Mouse (Mus musculus) MEL (cell line): ENCODE data around the gene Rgs12. TPM values are rescaled to one million over a fixed set of nuclear protein-coding genes. Genes with fewer than 3 reads are reported as not detected.

Source experiments
- DNase-seq: peaks from one replicate; pipeline ENCODE4 v3.0.0; 2011; ENCODE audit warnings: low read depth, low spot score
- H3K27ac ChIP-seq: 2 replicates; pipeline ENCODE4 v1.5.1; 2012; ENCODE audit warnings: low read depth, mild to moderate bottlenecking, control low read depth, low read length, moderate library complexity; ENCODE audit not compliant: control insufficient read depth
- H3K27me3 ChIP-seq, 2 experiments: fragments of 150-350 bp in 1 of 2; sonication (generic) in 1 of 2; 2 replicates each; pipeline ENCODE4 v1.6.1; 2012; ENCODE audit warnings: low read length in 2 of 2, mild to moderate bottlenecking in 2 of 2, improper control_type of control experiment in 1 of 2, moderate library complexity in 1 of 2; ENCODE audit not compliant: insufficient read depth in 2 of 2, control insufficient read depth in 1 of 2
- H3K36me3 ChIP-seq, 2 experiments: 2 replicates each; pipeline ENCODE4 v1.6.1; 2012 to 2014; ENCODE audit warnings: low read length in 2 of 2, improper control_type of control experiment in 1 of 2, inconsistent platforms in 1 of 2, mild to moderate bottlenecking in 1 of 2; ENCODE audit not compliant: insufficient read depth in 2 of 2, control insufficient read depth in 1 of 2
- H3K4me1 ChIP-seq, 2 experiments: fragments of 150-350 bp in 1 of 2; sonication (generic) in 1 of 2; 2 replicates each; pipeline ENCODE4 v1.6.1; 2012; ENCODE audit warnings: low read length in 2 of 2, improper control_type of control experiment in 1 of 2, mild to moderate bottlenecking in 1 of 2; ENCODE audit not compliant: insufficient read depth in 2 of 2, control insufficient read depth in 1 of 2
- H3K4me3 ChIP-seq, 2 experiments: fragments of 150-350 bp in 1 of 2; sonication (generic) in 1 of 2; 2 replicates each; pipeline ENCODE4 v1.5.1; 2012; ENCODE audit warnings: low read depth in 2 of 2, low read length in 2 of 2, mild to moderate bottlenecking in 2 of 2, moderate library complexity in 2 of 2, control low read depth in 1 of 2, improper control_type of control experiment in 1 of 2; ENCODE audit not compliant: control insufficient read depth in 1 of 2, insufficient read depth in 1 of 2
- H3K79me2 ChIP-seq: 2 replicates; pipeline ENCODE4 v1.6.1; 2012; ENCODE audit warnings: mild to moderate bottlenecking, low read length, moderate library complexity; ENCODE audit not compliant: control insufficient read depth, poor library complexity, insufficient read depth
- H3K9ac ChIP-seq: 2 replicates; pipeline ENCODE4 v1.6.1; 2012; ENCODE audit warnings: low read depth, mild to moderate bottlenecking, control low read depth, low read length, moderate library complexity; ENCODE audit not compliant: control insufficient read depth, poor library complexity, severe bottlenecking
- H3K9me3 ChIP-seq: fragments of 150-350 bp; sonication (generic); replicated peaks from 2 replicates; pipeline ENCODE4 v1.6.1; 2012; ENCODE audit warnings: mild to moderate bottlenecking, low read length, improper control_type of control experiment, moderate library complexity; ENCODE audit not compliant: insufficient read depth
- BHLHE40 ChIP-seq: IDR thresholded peaks from 2 replicates; pipeline ENCODE4 v1.6.1; 2012; ENCODE audit warnings: low read depth, mild to moderate bottlenecking, inconsistent platforms, low read length, improper control_type of control experiment, borderline replicate concordance
- CHD1 ChIP-seq: IDR thresholded peaks from 2 replicates; pipeline ENCODE4 v1.6.1; 2012; ENCODE audit warnings: low read depth, mild to moderate bottlenecking, inconsistent platforms, low read length, improper control_type of control experiment
- CTCF ChIP-seq, 3 experiments: IDR thresholded peaks in 2 of 3; conservative IDR thresholded peaks in 1 of 3; 2 replicates each; pipeline ENCODE4 v1.5.1; 2011 to 2012; ENCODE audit warnings: low read length in 3 of 3, low read depth in 2 of 3, mild to moderate bottlenecking in 2 of 3, improper control_type of control experiment in 1 of 3, inconsistent platforms in 1 of 3, mixed read lengths in 1 of 3, moderate library complexity in 1 of 3; ENCODE audit not compliant: control insufficient read depth in 1 of 3, insufficient read depth in 1 of 3, poor library complexity in 1 of 3, severe bottlenecking in 1 of 3
- E2F4 ChIP-seq: IDR thresholded peaks from 2 replicates; pipeline ENCODE4 v1.6.1; 2011; ENCODE audit warnings: low read depth, low read length, improper control_type of control experiment, borderline replicate concordance
- ELF1 ChIP-seq: IDR thresholded peaks from 2 replicates; pipeline ENCODE4 v1.6.1; 2014; ENCODE audit warnings: low read depth, mild to moderate bottlenecking, inconsistent platforms, low read length, improper control_type of control experiment, moderate library complexity
- EP300 ChIP-seq, 2 experiments: IDR thresholded peaks; 2 replicates each; pipeline ENCODE4 v1.6.1; 2011; ENCODE audit warnings: improper control_type of control experiment in 2 of 2, low read length in 2 of 2, low read depth in 1 of 2, mild to moderate bottlenecking in 1 of 2
- ETS1 ChIP-seq: IDR thresholded peaks from 2 replicates; pipeline ENCODE4 v1.6.1; 2012; ENCODE audit warnings: low read depth, mild to moderate bottlenecking, inconsistent platforms, low read length, improper control_type of control experiment, moderate library complexity
- GABPA ChIP-seq: IDR thresholded peaks from 2 replicates; pipeline ENCODE4 v1.6.1; 2012; ENCODE audit warnings: low read depth, mild to moderate bottlenecking, inconsistent platforms, low read length, improper control_type of control experiment, moderate library complexity
- GATA1 ChIP-seq: IDR thresholded peaks from 2 replicates; pipeline ENCODE4 v1.6.1; 2011; ENCODE audit warnings: low read depth, low read length, improper control_type of control experiment
- HCFC1 ChIP-seq: IDR thresholded peaks from 2 replicates; pipeline ENCODE4 v1.6.1; 2012; ENCODE audit warnings: low read depth, mild to moderate bottlenecking, inconsistent platforms, low read length, improper control_type of control experiment, moderate library complexity
- JUND ChIP-seq: IDR thresholded peaks from 2 replicates; pipeline ENCODE4 v1.6.1; 2011; ENCODE audit warnings: low read depth, mild to moderate bottlenecking, improper control_type of control experiment, low read length
- KAT2A ChIP-seq: conservative IDR thresholded peaks from 2 replicates; pipeline ENCODE4 v1.6.1; 2012; ENCODE audit warnings: low read depth, low read length, improper control_type of control experiment, inconsistent platforms
- MAFK ChIP-seq: IDR thresholded peaks from 2 replicates; pipeline ENCODE4 v1.6.1; 2011; ENCODE audit warnings: low read depth, mild to moderate bottlenecking, low read length, improper control_type of control experiment, borderline replicate concordance
- MAX ChIP-seq: IDR thresholded peaks from 2 replicates; pipeline ENCODE4 v1.6.1; 2011; ENCODE audit warnings: low read length, improper control_type of control experiment
- MAZ ChIP-seq: IDR thresholded peaks from 2 replicates; pipeline ENCODE4 v1.6.1; 2012; ENCODE audit warnings: low read depth, mild to moderate bottlenecking, inconsistent platforms, low read length, improper control_type of control experiment
- MXI1 ChIP-seq: IDR thresholded peaks from 2 replicates; pipeline ENCODE4 v1.6.1; 2011; ENCODE audit warnings: mild to moderate bottlenecking, low read depth, low read length, improper control_type of control experiment
- MYB ChIP-seq: IDR thresholded peaks from 2 replicates; pipeline ENCODE4 v1.6.1; 2011; ENCODE audit warnings: mild to moderate bottlenecking, low read depth, low read length, improper control_type of control experiment
- NELFE ChIP-seq: IDR thresholded peaks from 2 replicates; pipeline ENCODE4 v1.6.1; 2011; ENCODE audit warnings: low read depth, low read length, improper control_type of control experiment
- NRF1 ChIP-seq: IDR thresholded peaks from 2 replicates; pipeline ENCODE4 v1.6.1; 2014; ENCODE audit warnings: low read depth, mild to moderate bottlenecking, inconsistent platforms, low read length, improper control_type of control experiment, moderate library complexity; ENCODE audit not compliant: poor library complexity, insufficient read depth, severe bottlenecking
- POLR2A ChIP-seq, 2 experiments: IDR thresholded peaks; 2 replicates each; pipeline ENCODE4 v1.6.1; 2011 to 2012; ENCODE audit warnings: low read length in 2 of 2, mild to moderate bottlenecking in 2 of 2, control low read depth in 1 of 2, improper control_type of control experiment in 1 of 2, low read depth in 1 of 2, moderate library complexity in 1 of 2; ENCODE audit not compliant: control insufficient read depth in 1 of 2, insufficient read depth in 1 of 2, poor library complexity in 1 of 2
- POLR2AphosphoS2 ChIP-seq: IDR thresholded peaks from 2 replicates; pipeline ENCODE4 v1.6.1; 2011; ENCODE audit warnings: low read length, improper control_type of control experiment
- POLR2AphosphoS5 ChIP-seq: IDR thresholded peaks from 2 replicates; pipeline ENCODE4 v1.6.1; 2012; ENCODE audit warnings: low read depth, borderline replicate concordance, mild to moderate bottlenecking, inconsistent platforms, low read length, moderate library complexity, mixed read lengths
- RAD21 ChIP-seq: IDR thresholded peaks from 2 replicates; pipeline ENCODE4 v1.6.1; 2011; ENCODE audit warnings: mild to moderate bottlenecking, low read depth, low read length, improper control_type of control experiment
- RCOR1 ChIP-seq: IDR thresholded peaks from 2 replicates; pipeline ENCODE4 v1.6.1; 2012; ENCODE audit warnings: low read depth, mild to moderate bottlenecking, inconsistent platforms, low read length, improper control_type of control experiment
- SIN3A ChIP-seq: IDR thresholded peaks from 2 replicates; pipeline ENCODE4 v1.6.1; 2012; ENCODE audit warnings: low read length, improper control_type of control experiment, inconsistent platforms
- TAL1 ChIP-seq: IDR thresholded peaks from 2 replicates; pipeline ENCODE4 v1.6.1; 2012; ENCODE audit warnings: mild to moderate bottlenecking, inconsistent platforms, low read length, moderate library complexity, mixed read lengths
- TBP ChIP-seq: IDR thresholded peaks from 2 replicates; pipeline ENCODE4 v1.8.0; 2011; ENCODE audit warnings: low read depth, low read length, improper control_type of control experiment
- TCF12 ChIP-seq: IDR thresholded peaks from 2 replicates; pipeline ENCODE4 v1.6.1; 2014; ENCODE audit warnings: low read depth, mild to moderate bottlenecking, inconsistent platforms, low read length, improper control_type of control experiment, moderate library complexity
- UBTF ChIP-seq: IDR thresholded peaks from 2 replicates; pipeline ENCODE4 v1.6.1; 2012; ENCODE audit warnings: low read depth, mild to moderate bottlenecking, inconsistent platforms, low read length, improper control_type of control experiment, moderate library complexity, borderline replicate concordance; ENCODE audit not compliant: insufficient read depth
- USF1 ChIP-seq: IDR thresholded peaks from 2 replicates; pipeline ENCODE4 v1.6.1; 2014; ENCODE audit warnings: low read depth, mild to moderate bottlenecking, inconsistent platforms, low read length, improper control_type of control experiment, moderate library complexity
- USF2 ChIP-seq, 2 experiments: IDR thresholded peaks; 2 replicates each; pipeline ENCODE4 v1.6.1; 2011 to 2012; ENCODE audit warnings: improper control_type of control experiment in 2 of 2, low read length in 2 of 2, borderline replicate concordance in 1 of 2, inconsistent platforms in 1 of 2, low read depth in 1 of 2, mild to moderate bottlenecking in 1 of 2; ENCODE audit not compliant: insufficient read depth in 1 of 2
- ZKSCAN1 ChIP-seq: IDR thresholded peaks from 2 replicates; pipeline ENCODE4 v1.6.1; 2012; ENCODE audit warnings: low read depth, mild to moderate bottlenecking, inconsistent platforms, low read length, improper control_type of control experiment, moderate library complexity
- ZMIZ1 ChIP-seq: IDR thresholded peaks from 2 replicates; pipeline ENCODE4 v1.6.1; 2012; ENCODE audit warnings: low read depth, mild to moderate bottlenecking, inconsistent platforms, low read length, improper control_type of control experiment, moderate library complexity
- polyA plus RNA-seq, 2 experiments: library from polyadenylated mRNA; stranded (reverse) in 1 of 2; unstranded in 1 of 2; fragments of >175 nt in 1 of 2; fragments of >200 nt in 1 of 2; gene quantifications; 2 replicates each; pipeline versions ENCODE4 v1.2.1 to v1.2.4; 2012; ENCODE audit warnings: low replicate concordance in 2 of 2, low read depth in 1 of 2; ENCODE audit not compliant: insufficient read length in 2 of 2, insufficient read depth in 1 of 2, missing spikeins in 1 of 2
- total RNA-seq: library from RNA; depleted of rRNA; stranded (reverse); fragments of 300-350 nt; gene quantifications from 2 replicates; pipeline ENCODE4 v1.2.3, GENCODE M21; 2012; rRNA removed

Rgs12 gene
- total RNA-seq = 11.9 and 12.9 TPM in 2 replicates
- 10 to 100 TPM in 1 of 2 experiments, not detected in 1; 15.4 TPM for polyA plus RNA-seq

- H3K27me3 ChIP-seq = no peaks in the 10 kb centered on the region
- peak within 1 kb of the TSS; percentile 92 for H3K9ac ChIP-seq
- peak; percentile 93 for DNase-seq
- H3K36me3 ChIP-seq = peaks cover 0 to 4% of the 10 kb centered on the region in 2 experiments; a peak in 2 of 4 replicates
- H3K4me3 ChIP-seq = peak within 1 kb of the TSS; percentile 84 to 86
- peak within 1 kb of the TSS; percentile 72 for H3K27ac ChIP-seq
- H3K4me1 ChIP-seq = peaks cover 7 to 12% of the 10 kb centered on the region in 2 experiments
- H3K9me3 ChIP-seq = no peaks in the 10 kb centered on the region
- H3K79me2 ChIP-seq = peaks cover 6% of the 10 kb centered on the region
- no peak for TF ChIP-seq MAFK
- 0 out of 2 replicates have a peak, but pooled peaks have one; percentile 14 for TF ChIP-seq UBTF
- TF ChIP-seq CTCF (IDR thresholded peaks at IDR 0.05 in 2 of 3, conservative IDR thresholded peaks at IDR 0.05 in 1 of 3; ENCODE audit: control insufficient read depth in 1 of 3, insufficient read depth in 1 of 3, low read depth in 2 of 3, low read length in 3 of 3, poor library complexity in 1 of 3, severe bottlenecking in 1 of 3) = 0 out of 6 replicates have a peak, but pooled peaks of 1 of the 3 experiments have one; percentile 3
- no peak for TF ChIP-seq TAL1
- TF ChIP-seq ELF1 = peak; percentile 86
- TF ChIP-seq RCOR1 = no peak
- no peak; the same call in 1 of the 2 replicates for TF ChIP-seq MYB
- TF ChIP-seq ZMIZ1 = peak; percentile 37; the same call in 1 of the 2 replicates
- TF ChIP-seq MAX = no peak
- 0 out of 2 replicates have a peak, but pooled peaks have one; percentile 23 for TF ChIP-seq NRF1
- peak; percentile 32; the same call in 1 of the 2 replicates for TF ChIP-seq POLR2AphosphoS2
- no peak; the same call in 1 of the 2 replicates for TF ChIP-seq HCFC1
- no peak for TF ChIP-seq POLR2AphosphoS5
- TF ChIP-seq GATA1 = no peak
- TF ChIP-seq TCF12 = no peak
- TF ChIP-seq SIN3A = peak; percentile 71
- no peak for TF ChIP-seq ETS1
- peak; percentile 14; the same call in 1 of the 2 replicates for TF ChIP-seq TBP
- TF ChIP-seq RAD21 = no peak
- TF ChIP-seq ZKSCAN1 = no peak
- TF ChIP-seq E2F4 = no peak
- no peak for TF ChIP-seq BHLHE40
- no peak for TF ChIP-seq USF1
- TF ChIP-seq MXI1 = peak; percentile 8; the same call in 1 of the 2 replicates
- peak; percentile 55 to 79; a peak in 3 of 4 replicates for TF ChIP-seq POLR2A (IDR thresholded peaks at IDR 0.05; ENCODE audit: control insufficient read depth in 1 of 2, insufficient read depth in 1 of 2, low read depth in 1 of 2, low read length in 2 of 2, poor library complexity in 1 of 2)
- no peak for TF ChIP-seq JUND
- TF ChIP-seq USF2 (IDR thresholded peaks at IDR 0.05; ENCODE audit: borderline replicate concordance in 1 of 2, insufficient read depth in 1 of 2, low read depth in 1 of 2, low read length in 2 of 2) = no peak
- TF ChIP-seq NELFE = peak; percentile 67; the same call in 1 of the 2 replicates
- no peak for TF ChIP-seq MAZ
- no peak for TF ChIP-seq CHD1
- TF ChIP-seq EP300 (IDR thresholded peaks at IDR 0.05; ENCODE audit: low read depth in 1 of 2, low read length in 2 of 2) = no peak
- TF ChIP-seq GABPA = no peak
- no peak for TF ChIP-seq KAT2A
Observed at GRCm38 (mm10) chr5:34948861-34949760, at the start of gene Rgs12. Rgs12 (plus strand) TSS chr5:34949445.
